Mouse (Mus musculus) limb, embryonic 13.5 days (tissue): ENCODE results near the gene Mrpl22. TPM values are rescaled to one million over a fixed set of nuclear protein-coding genes. Genes with fewer than 3 reads are reported as not detected.

ENCODE experiments used
- polyA plus RNA-seq: library from polyadenylated mRNA; unstranded; fragments of >200 nt; fragmentation: Nextera tagmentation; extraction: Ambion mirVana; gene quantifications from 2 replicates; pipeline ENCODE4 v1.2.1, GENCODE M21; 2015

The Mrpl22 gene
- polyA plus RNA-seq, 1 experiment from 2014 or later: 134 TPM

Other genes with a start within 250 kb of the Mrpl22 start
- 17.7 and 18.2 TPM in 2 replicates for gene Larp1, start 162.6 kb upstream of the Mrpl22 start, polyA plus RNA-seq
- not detected in 2 replicates for gene Gm12248, start 78.5 kb upstream of the Mrpl22 start, polyA plus RNA-seq
- gene Cnot8, start 67.5 kb upstream of the Mrpl22 start, polyA plus RNA-seq: 104 and 106 TPM in 2 replicates
- gene Gemin5, start 3.1 kb upstream of the Mrpl22 start, polyA plus RNA-seq: 24.3 and 26.4 TPM in 2 replicates
- 3.4 and 3.8 TPM in 2 replicates for gene Igtp, start 27.9 kb downstream of the Mrpl22 start, polyA plus RNA-seq
- 1.5 and 2.0 TPM in 2 replicates for gene Irgm2, start 28.0 kb downstream of the Mrpl22 start, polyA plus RNA-seq
- gene 4930438A08Rik, start 103.1 kb downstream of the Mrpl22 start, polyA plus RNA-seq: 0.09 TPM in 1 of 2 replicates, not detected in the other
- gene Zfp692, start 135.4 kb downstream of the Mrpl22 start, polyA plus RNA-seq: 26.7 and 26.8 TPM in 2 replicates
- 32.6 and 38.8 TPM in 2 replicates for gene Zfp672, start 158.7 kb downstream of the Mrpl22 start, polyA plus RNA-seq
- gene Sh3bp5l, start 159.1 kb downstream of the Mrpl22 start, polyA plus RNA-seq: 35.7 and 36.9 TPM in 2 replicates
- 0.23 TPM in 1 of 2 replicates, not detected in the other for gene Lypd8, start 207.4 kb downstream of the Mrpl22 start, polyA plus RNA-seq
- gene 1810065E05Rik, start 249.4 kb downstream of the Mrpl22 start, polyA plus RNA-seq: not detected in 2 replicates